Mouse (Mus musculus): ENCODE data around the gene Drap1. TPM values are rescaled to one million over a fixed set of nuclear protein-coding genes. Genes with fewer than 3 reads are reported as not detected.

Gene Drap1
- polyA plus RNA-seq, 1 experiment from 2014 or later, result 108 TPM

- Histone ChIP-seq H3K9ac (no peak overlapping the region), H3K4me3 (no peak overlapping the region), H3K9me3 (replicated peaks) (no peaks in the 10 kb centered on the region), H3K36me3 (no peaks in the 10 kb centered on the region), H3K27ac (no peak overlapping the region), H3K4me2 (no peak overlapping the region), H3K4me1 (peaks cover 21% of the 10 kb centered on the region), H3K27me3 (replicated peaks) (no peaks in the 10 kb centered on the region)
- ATAC-seq, result no peak
- WGBS (ENCODE audit: insufficient replicate concordance), result 70% methylated on average over 4 of the region's 4 CpGs
These were observed 31.9 kb downstream of the Drap1 start for GRCm38 (mm10) chr19:5392892-5393291.

GRCm38 (mm10) chr19:5390416-5390815 is 34.4 kb downstream of the Drap1 start:
- no peak for ATAC-seq
- no peaks in the 10 kb centered on the region for H3K9me3 ChIP-seq (replicated peaks)
- H3K9ac ChIP-seq, result peak overlapping the region; percentile 95
- H3K4me1 ChIP-seq, result peaks cover 38% of the 10 kb centered on the region
- H3K4me2 ChIP-seq, result peak overlapping the region; percentile 79
- WGBS (ENCODE audit: insufficient replicate concordance), result 57% methylated on average over 8 of the region's 8 CpGs
- peak overlapping the region; percentile 98 for H3K4me3 ChIP-seq
- H3K27ac ChIP-seq, result peak overlapping the region; percentile 88
- H3K27me3 ChIP-seq (replicated peaks), result no peaks in the 10 kb centered on the region
- H3K36me3 ChIP-seq, result peaks cover 13% of the 10 kb centered on the region

DNA sequence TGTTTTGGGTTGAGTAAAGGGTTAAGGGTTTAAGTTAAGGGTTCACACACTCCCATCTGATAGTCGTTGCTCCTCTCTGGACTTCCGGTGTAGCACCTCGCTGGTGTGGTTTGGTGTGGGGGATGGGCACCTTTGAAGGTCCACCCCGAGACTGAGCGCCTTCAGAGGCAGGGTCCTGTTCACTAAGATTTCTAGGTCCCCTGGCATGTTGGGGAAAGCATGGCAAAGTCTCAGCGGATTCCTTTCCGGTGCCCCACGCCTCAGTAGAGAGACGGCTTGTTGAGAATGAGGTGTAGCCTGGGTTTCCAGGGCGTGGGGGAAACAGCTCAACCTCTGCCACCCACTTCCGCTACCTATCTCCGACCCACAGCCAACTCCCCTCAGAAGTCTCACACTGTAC is 35.1 kb downstream of the Drap1 start:
- Histone ChIP-seq H3K4me3 (peak overlapping the region; percentile 98), H3K9me3 (replicated peaks) (no peaks in the 10 kb centered on the region), H3K36me3 (peaks cover 21% of the 10 kb centered on the region), H3K4me1 (peaks cover 38% of the 10 kb centered on the region), H3K27ac (peak overlapping the region; percentile 88), H3K27me3 (replicated peaks) (no peaks in the 10 kb centered on the region), H3K9ac (peak overlapping the region; percentile 95), H3K4me2 (peak overlapping the region; percentile 79)
- ATAC-seq, result peak; percentile 59
- WGBS (ENCODE audit: insufficient replicate concordance), result 6% methylated on average over 12 of the region's 12 CpGs

- Histone ChIP-seq H3K9me3 (replicated peaks) (no peaks in the 10 kb centered on the region), H3K27me3 (replicated peaks) (no peaks in the 10 kb centered on the region), H3K4me2 (peak within 1 kb of the TSS; percentile 79), H3K27ac (peak within 1 kb of the TSS; percentile 88), H3K9ac (peak within 1 kb of the TSS; percentile 95), H3K4me3 (peak within 1 kb of the TSS; percentile 98), H3K4me1 (peaks cover 38% of the 10 kb centered on the region), H3K36me3 (peaks cover 30% of the 10 kb centered on the region)
- under 1% methylated on average over 43 of the region's 43 CpGs for WGBS (ENCODE audit: insufficient replicate concordance)
- peak; percentile 93 for ATAC-seq
These were observed 36.1 kb downstream of the Drap1 start, which contains the start of gene Sart1 for GRCm38 (mm10) chr19:5388588-5389242. Gene Sart1 (minus strand): TSS chr19:5388703.

DNA sequence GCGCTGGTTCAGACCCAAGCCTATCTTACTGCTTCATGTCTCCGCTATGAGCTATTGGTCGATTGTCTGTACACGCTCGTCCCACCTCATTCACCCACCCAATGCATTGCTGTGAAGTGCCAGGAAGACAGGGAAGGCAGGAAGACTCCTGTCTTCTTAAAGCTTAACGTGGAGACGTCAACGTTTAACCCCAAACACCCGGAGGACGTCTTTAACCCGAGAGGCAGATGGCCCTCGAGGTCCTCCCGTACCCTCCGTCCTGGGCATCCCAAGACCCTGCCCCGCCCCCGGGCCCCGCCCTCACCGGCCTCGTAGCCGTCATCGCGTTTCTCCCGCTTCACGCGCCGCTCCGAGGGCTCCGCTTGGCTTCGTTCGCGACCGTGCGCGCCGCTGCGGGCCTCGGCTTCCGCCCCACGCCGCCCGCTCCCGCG is 36.8 kb downstream of the Drap1 start:
- Histone ChIP-seq H3K9ac (peak overlapping the region; percentile 95), H3K4me1 (peaks cover 38% of the 10 kb centered on the region), H3K27ac (peak overlapping the region; percentile 88), H3K4me3 (peak overlapping the region; percentile 98), H3K9me3 (replicated peaks) (no peaks in the 10 kb centered on the region), H3K27me3 (replicated peaks) (no peaks in the 10 kb centered on the region), H3K36me3 (peaks cover 37% of the 10 kb centered on the region), H3K4me2 (peak overlapping the region; percentile 79)
- WGBS (ENCODE audit: insufficient replicate concordance), result under 1% methylated on average over 43 of the region's 43 CpGs
- ATAC-seq, result peak; percentile 50

GRCm38 (mm10) chr19:5384715-5385114 is 40.1 kb downstream of the Drap1 start:
- H3K4me1 ChIP-seq, result peaks cover 27% of the 10 kb centered on the region
- H3K4me3 ChIP-seq, result no peak overlapping the region
- no peak overlapping the region for H3K4me2 ChIP-seq
- no peaks in the 10 kb centered on the region for H3K27me3 ChIP-seq (replicated peaks)
- no peaks in the 10 kb centered on the region for H3K9me3 ChIP-seq (replicated peaks)
- no peak overlapping the region for H3K9ac ChIP-seq
- ATAC-seq, result no peak
- H3K27ac ChIP-seq, result no peak overlapping the region
- H3K36me3 ChIP-seq, result peaks cover 70% of the 10 kb centered on the region
- WGBS (ENCODE audit: insufficient replicate concordance), result 86% methylated on average over 8 of the region's 8 CpGs

DNA sequence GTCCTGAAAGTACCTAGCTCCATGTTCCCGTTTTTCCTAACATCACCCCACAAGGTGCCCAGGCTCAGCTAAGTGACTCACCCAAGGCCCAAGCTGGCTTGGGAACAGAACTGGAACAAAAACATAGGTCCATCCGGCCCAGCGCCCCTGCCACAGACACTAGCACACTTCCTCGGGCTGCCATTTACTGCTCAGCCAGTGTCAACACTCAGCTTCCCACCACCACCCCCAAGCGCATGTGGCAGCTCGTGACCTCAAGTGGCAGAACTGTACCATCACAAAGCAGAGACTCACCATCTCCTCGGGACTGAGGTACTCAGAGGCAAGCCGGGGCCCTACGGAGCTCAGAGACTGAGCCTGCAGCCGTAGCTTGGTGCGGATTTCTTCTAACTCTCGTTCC is 41.5 kb downstream of the Drap1 start:
- H3K9ac ChIP-seq, result no peak overlapping the region
- no peak overlapping the region for H3K27ac ChIP-seq
- peaks cover 19% of the 10 kb centered on the region for H3K4me1 ChIP-seq

GRCm38 (mm10) chr19:5377446-5377845 is 47.3 kb downstream of the Drap1 start:
- ATAC-seq, result no peak
- H3K4me1 ChIP-seq, result no peaks in the 10 kb centered on the region
- H3K4me2 ChIP-seq, result no peak overlapping the region
- H3K27me3 ChIP-seq (replicated peaks), result no peaks in the 10 kb centered on the region
- H3K9me3 ChIP-seq (replicated peaks), result no peaks in the 10 kb centered on the region
- H3K4me3 ChIP-seq, result no peak overlapping the region
- 72% methylated on average over 1 of the region's 1 CpGs for WGBS (ENCODE audit: insufficient replicate concordance)
- H3K27ac ChIP-seq, result no peak overlapping the region
- H3K9ac ChIP-seq, result no peak overlapping the region
- peaks cover 65% of the 10 kb centered on the region for H3K36me3 ChIP-seq

More for the DNA sequence above, 41.5 kb downstream of the Drap1 start:
- Histone ChIP-seq H3K9me3 (replicated peaks) (no peaks in the 10 kb centered on the region), H3K27me3 (replicated peaks) (no peaks in the 10 kb centered on the region), H3K36me3 (peaks cover 84% of the 10 kb centered on the region), H3K4me2 (no peak overlapping the region), H3K4me3 (no peak overlapping the region)
- 87% methylated on average over 12 of the region's 12 CpGs for WGBS (ENCODE audit: insufficient replicate concordance)
- ATAC-seq, result no peak

DNA sequence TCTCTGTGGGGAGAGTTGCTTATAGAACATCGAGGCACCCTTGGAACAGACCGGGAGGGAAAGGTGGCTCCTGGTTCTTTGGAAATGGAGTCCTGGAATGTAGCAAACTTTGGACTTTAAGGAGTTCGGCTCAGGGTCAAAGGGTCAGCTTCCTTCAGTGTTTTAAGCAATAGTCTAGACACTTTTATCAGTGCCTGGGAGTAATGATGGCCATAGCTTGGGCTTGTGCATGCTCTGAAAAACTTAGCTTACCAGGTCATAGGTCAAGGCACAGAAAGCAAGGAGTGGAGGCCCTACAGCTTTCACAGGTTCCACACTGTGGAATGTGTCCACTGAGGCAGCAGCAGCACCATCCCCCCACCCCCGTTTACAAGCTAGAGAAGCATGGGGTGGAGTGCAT is 50.0 kb downstream of the Drap1 start:
- no peak overlapping the region for H3K9ac ChIP-seq
- no peak overlapping the region for H3K4me2 ChIP-seq
- no peak overlapping the region for H3K4me3 ChIP-seq
- H3K4me1 ChIP-seq, result no peaks in the 10 kb centered on the region
- ATAC-seq, result no peak
- 76% methylated on average over 4 of the region's 4 CpGs for WGBS (ENCODE audit: insufficient replicate concordance)
- no peaks in the 10 kb centered on the region for H3K27me3 ChIP-seq (replicated peaks)
- no peaks in the 10 kb centered on the region for H3K9me3 ChIP-seq (replicated peaks)
- peaks cover 64% of the 10 kb centered on the region for H3K36me3 ChIP-seq
- H3K27ac ChIP-seq, result no peak overlapping the region

- no peak overlapping the region for H3K4me3 ChIP-seq
- no peaks in the 10 kb centered on the region for H3K27me3 ChIP-seq (replicated peaks)
- WGBS (ENCODE audit: insufficient replicate concordance), result 69% methylated on average over 4 of the region's 4 CpGs
- H3K4me1 ChIP-seq, result no peaks in the 10 kb centered on the region
- H3K9me3 ChIP-seq (replicated peaks), result no peaks in the 10 kb centered on the region
- no peak overlapping the region for H3K9ac ChIP-seq
- no peak overlapping the region for H3K27ac ChIP-seq
- ATAC-seq, result no peak
- H3K36me3 ChIP-seq, result peaks cover 64% of the 10 kb centered on the region
- H3K4me2 ChIP-seq, result no peak overlapping the region
These were observed 50.6 kb downstream of the Drap1 start for GRCm38 (mm10) chr19:5374177-5374576.

Data from liver, embryonic 12.5 days (tissue).